Mouse (Mus musculus) MEL (cell line): Measurements from ENCODE around the gene Snrnp27. TPM values are rescaled to one million over a fixed set of nuclear protein-coding genes. Genes with fewer than 3 reads are reported as not detected.
A peak's percentile ranks its signal among the peaks of the same experiment; 100 is the strongest.

Experiments used
- DNase-seq: peaks from one replicate; pipeline ENCODE4 v3.0.0; 2011; ENCODE audit warnings: low read depth, low spot score
- H3K27ac ChIP-seq: 2 replicates; pipeline ENCODE4 v1.5.1; 2012; ENCODE audit warnings: low read depth, mild to moderate bottlenecking, control low read depth, low read length, moderate library complexity; ENCODE audit not compliant: control insufficient read depth
- H3K27me3 ChIP-seq, 2 experiments: fragments of 150-350 bp in 1 of 2; sonication (generic) in 1 of 2; 2 replicates each; pipeline ENCODE4 v1.6.1; 2012; ENCODE audit warnings: low read length in 2 of 2, mild to moderate bottlenecking in 2 of 2, improper control_type of control experiment in 1 of 2, moderate library complexity in 1 of 2; ENCODE audit not compliant: insufficient read depth in 2 of 2, control insufficient read depth in 1 of 2
- H3K36me3 ChIP-seq, 2 experiments: 2 replicates each; pipeline ENCODE4 v1.6.1; 2012 to 2014; ENCODE audit warnings: low read length in 2 of 2, improper control_type of control experiment in 1 of 2, inconsistent platforms in 1 of 2, mild to moderate bottlenecking in 1 of 2; ENCODE audit not compliant: insufficient read depth in 2 of 2, control insufficient read depth in 1 of 2
- H3K4me1 ChIP-seq, 2 experiments: fragments of 150-350 bp in 1 of 2; sonication (generic) in 1 of 2; 2 replicates each; pipeline ENCODE4 v1.6.1; 2012; ENCODE audit warnings: low read length in 2 of 2, improper control_type of control experiment in 1 of 2, mild to moderate bottlenecking in 1 of 2; ENCODE audit not compliant: insufficient read depth in 2 of 2, control insufficient read depth in 1 of 2
- H3K4me3 ChIP-seq, 2 experiments: fragments of 150-350 bp in 1 of 2; sonication (generic) in 1 of 2; 2 replicates each; pipeline ENCODE4 v1.5.1; 2012; ENCODE audit warnings: low read depth in 2 of 2, low read length in 2 of 2, mild to moderate bottlenecking in 2 of 2, moderate library complexity in 2 of 2, control low read depth in 1 of 2, improper control_type of control experiment in 1 of 2; ENCODE audit not compliant: control insufficient read depth in 1 of 2, insufficient read depth in 1 of 2
- H3K79me2 ChIP-seq: 2 replicates; pipeline ENCODE4 v1.6.1; 2012; ENCODE audit warnings: mild to moderate bottlenecking, low read length, moderate library complexity; ENCODE audit not compliant: control insufficient read depth, poor library complexity, insufficient read depth
- H3K9ac ChIP-seq: 2 replicates; pipeline ENCODE4 v1.6.1; 2012; ENCODE audit warnings: low read depth, mild to moderate bottlenecking, control low read depth, low read length, moderate library complexity; ENCODE audit not compliant: control insufficient read depth, poor library complexity, severe bottlenecking
- H3K9me3 ChIP-seq: fragments of 150-350 bp; sonication (generic); replicated peaks from 2 replicates; pipeline ENCODE4 v1.6.1; 2012; ENCODE audit warnings: mild to moderate bottlenecking, low read length, improper control_type of control experiment, moderate library complexity; ENCODE audit not compliant: insufficient read depth
- BHLHE40 ChIP-seq: IDR thresholded peaks from 2 replicates; pipeline ENCODE4 v1.6.1; 2012; ENCODE audit warnings: low read depth, mild to moderate bottlenecking, inconsistent platforms, low read length, improper control_type of control experiment, borderline replicate concordance
- CHD2 ChIP-seq: IDR thresholded peaks from 2 replicates; pipeline ENCODE4 v1.6.1; 2011; ENCODE audit warnings: low read length, improper control_type of control experiment
- ELF1 ChIP-seq: IDR thresholded peaks from 2 replicates; pipeline ENCODE4 v1.6.1; 2014; ENCODE audit warnings: low read depth, mild to moderate bottlenecking, inconsistent platforms, low read length, improper control_type of control experiment, moderate library complexity
- EP300 ChIP-seq, 2 experiments: IDR thresholded peaks; 2 replicates each; pipeline ENCODE4 v1.6.1; 2011; ENCODE audit warnings: improper control_type of control experiment in 2 of 2, low read length in 2 of 2, low read depth in 1 of 2, mild to moderate bottlenecking in 1 of 2
- GABPA ChIP-seq: IDR thresholded peaks from 2 replicates; pipeline ENCODE4 v1.6.1; 2012; ENCODE audit warnings: low read depth, mild to moderate bottlenecking, inconsistent platforms, low read length, improper control_type of control experiment, moderate library complexity
- HCFC1 ChIP-seq: IDR thresholded peaks from 2 replicates; pipeline ENCODE4 v1.6.1; 2012; ENCODE audit warnings: low read depth, mild to moderate bottlenecking, inconsistent platforms, low read length, improper control_type of control experiment, moderate library complexity
- JUND ChIP-seq: IDR thresholded peaks from 2 replicates; pipeline ENCODE4 v1.6.1; 2011; ENCODE audit warnings: low read depth, mild to moderate bottlenecking, improper control_type of control experiment, low read length
- KAT2A ChIP-seq: conservative IDR thresholded peaks from 2 replicates; pipeline ENCODE4 v1.6.1; 2012; ENCODE audit warnings: low read depth, low read length, improper control_type of control experiment, inconsistent platforms
- MAFK ChIP-seq: IDR thresholded peaks from 2 replicates; pipeline ENCODE4 v1.6.1; 2011; ENCODE audit warnings: low read depth, mild to moderate bottlenecking, low read length, improper control_type of control experiment, borderline replicate concordance
- MEF2A ChIP-seq: IDR thresholded peaks from 2 replicates; pipeline ENCODE4 v1.6.1; 2014; ENCODE audit warnings: low read depth, mild to moderate bottlenecking, inconsistent platforms, low read length, improper control_type of control experiment; ENCODE audit not compliant: poor library complexity, insufficient replicate concordance, severe bottlenecking; ENCODE audit errors: extremely low read depth
- MXI1 ChIP-seq: IDR thresholded peaks from 2 replicates; pipeline ENCODE4 v1.6.1; 2011; ENCODE audit warnings: mild to moderate bottlenecking, low read depth, low read length, improper control_type of control experiment
- MYB ChIP-seq: IDR thresholded peaks from 2 replicates; pipeline ENCODE4 v1.6.1; 2011; ENCODE audit warnings: mild to moderate bottlenecking, low read depth, low read length, improper control_type of control experiment
- MYC ChIP-seq: IDR thresholded peaks from 2 replicates; pipeline ENCODE4 v1.6.1; 2011; ENCODE audit warnings: low read depth, mild to moderate bottlenecking, low read length, improper control_type of control experiment, moderate library complexity
- NRF1 ChIP-seq: IDR thresholded peaks from 2 replicates; pipeline ENCODE4 v1.6.1; 2014; ENCODE audit warnings: low read depth, mild to moderate bottlenecking, inconsistent platforms, low read length, improper control_type of control experiment, moderate library complexity; ENCODE audit not compliant: poor library complexity, insufficient read depth, severe bottlenecking
- POLR2A ChIP-seq, 2 experiments: IDR thresholded peaks; 2 replicates each; pipeline ENCODE4 v1.6.1; 2011 to 2012; ENCODE audit warnings: low read length in 2 of 2, mild to moderate bottlenecking in 2 of 2, control low read depth in 1 of 2, improper control_type of control experiment in 1 of 2, low read depth in 1 of 2, moderate library complexity in 1 of 2; ENCODE audit not compliant: control insufficient read depth in 1 of 2, insufficient read depth in 1 of 2, poor library complexity in 1 of 2
- POLR2AphosphoS2 ChIP-seq: IDR thresholded peaks from 2 replicates; pipeline ENCODE4 v1.6.1; 2011; ENCODE audit warnings: low read length, improper control_type of control experiment
- POLR2AphosphoS5 ChIP-seq: IDR thresholded peaks from 2 replicates; pipeline ENCODE4 v1.6.1; 2012; ENCODE audit warnings: low read depth, borderline replicate concordance, mild to moderate bottlenecking, inconsistent platforms, low read length, moderate library complexity, mixed read lengths
- RAD21 ChIP-seq: IDR thresholded peaks from 2 replicates; pipeline ENCODE4 v1.6.1; 2011; ENCODE audit warnings: mild to moderate bottlenecking, low read depth, low read length, improper control_type of control experiment
- RCOR1 ChIP-seq: IDR thresholded peaks from 2 replicates; pipeline ENCODE4 v1.6.1; 2012; ENCODE audit warnings: low read depth, mild to moderate bottlenecking, inconsistent platforms, low read length, improper control_type of control experiment
- SIN3A ChIP-seq: IDR thresholded peaks from 2 replicates; pipeline ENCODE4 v1.6.1; 2012; ENCODE audit warnings: low read length, improper control_type of control experiment, inconsistent platforms
- SMC3 ChIP-seq: IDR thresholded peaks from 2 replicates; pipeline ENCODE4 v1.6.1; 2011; ENCODE audit warnings: low read depth, low read length, improper control_type of control experiment
- TAL1 ChIP-seq: IDR thresholded peaks from 2 replicates; pipeline ENCODE4 v1.6.1; 2012; ENCODE audit warnings: mild to moderate bottlenecking, inconsistent platforms, low read length, moderate library complexity, mixed read lengths
- TBP ChIP-seq: IDR thresholded peaks from 2 replicates; pipeline ENCODE4 v1.8.0; 2011; ENCODE audit warnings: low read depth, low read length, improper control_type of control experiment
- USF1 ChIP-seq: IDR thresholded peaks from 2 replicates; pipeline ENCODE4 v1.6.1; 2014; ENCODE audit warnings: low read depth, mild to moderate bottlenecking, inconsistent platforms, low read length, improper control_type of control experiment, moderate library complexity
- ZNF384 ChIP-seq: IDR thresholded peaks from 2 replicates; pipeline ENCODE4 v1.6.1; 2012; ENCODE audit warnings: low read depth, mild to moderate bottlenecking, inconsistent platforms, low read length, improper control_type of control experiment
- polyA plus RNA-seq, 2 experiments: library from polyadenylated mRNA; stranded (reverse) in 1 of 2; unstranded in 1 of 2; fragments of >175 nt in 1 of 2; fragments of >200 nt in 1 of 2; gene quantifications; 2 replicates each; pipeline versions ENCODE4 v1.2.1 to v1.2.4; 2012; ENCODE audit warnings: low replicate concordance in 2 of 2, low read depth in 1 of 2; ENCODE audit not compliant: insufficient read length in 2 of 2, insufficient read depth in 1 of 2, missing spikeins in 1 of 2
- total RNA-seq: library from RNA; depleted of rRNA; stranded (reverse); fragments of 300-350 nt; gene quantifications from 2 replicates; pipeline ENCODE4 v1.2.3, GENCODE M21; 2012

Gene Snrnp27
- total and polyA plus RNA-seq, 3 experiments, result 79.3 to 225 (median 106) TPM

DNA sequence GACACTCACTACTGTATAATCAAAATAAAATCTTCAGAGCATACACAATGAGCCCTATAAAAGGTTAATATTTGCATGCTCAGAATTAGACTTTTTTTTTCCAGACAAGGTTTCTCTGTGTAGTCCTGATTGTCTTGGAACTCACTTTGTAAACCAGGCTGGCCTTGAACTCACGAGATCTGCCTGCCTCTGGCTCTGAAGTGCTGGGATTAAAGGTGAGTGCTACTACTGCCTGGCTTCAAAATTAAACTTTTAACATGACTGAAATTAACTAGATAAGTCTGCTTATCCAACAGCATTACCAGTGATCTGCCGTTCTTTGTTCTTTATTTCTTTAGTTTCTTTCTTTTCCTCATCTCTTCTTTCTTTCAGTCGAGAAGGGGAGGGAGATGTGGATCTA, 3.0 kb downstream of the Snrnp27 start:
- H3K36me3 ChIP-seq, result peaks cover 6 to 23% of the 10 kb centered on the region in 2 experiments
- no peak for DNase-seq
- H3K9ac ChIP-seq, result no peak overlapping the region
- H3K4me3 ChIP-seq, result no peak overlapping the region
- H3K9me3 ChIP-seq, result no peaks in the 10 kb centered on the region
- TF ChIP-seq NRF1 (no peak), ZNF384 (peak; percentile 67)
- no peak overlapping the region for H3K27ac ChIP-seq
- peaks cover 8% of the 10 kb centered on the region for H3K79me2 ChIP-seq
- H3K4me1 ChIP-seq, result peaks cover 0 to 7% of the 10 kb centered on the region in 2 experiments; a peak in 1 of 4 replicates
- no peaks in the 10 kb centered on the region for H3K27me3 ChIP-seq

DNA sequence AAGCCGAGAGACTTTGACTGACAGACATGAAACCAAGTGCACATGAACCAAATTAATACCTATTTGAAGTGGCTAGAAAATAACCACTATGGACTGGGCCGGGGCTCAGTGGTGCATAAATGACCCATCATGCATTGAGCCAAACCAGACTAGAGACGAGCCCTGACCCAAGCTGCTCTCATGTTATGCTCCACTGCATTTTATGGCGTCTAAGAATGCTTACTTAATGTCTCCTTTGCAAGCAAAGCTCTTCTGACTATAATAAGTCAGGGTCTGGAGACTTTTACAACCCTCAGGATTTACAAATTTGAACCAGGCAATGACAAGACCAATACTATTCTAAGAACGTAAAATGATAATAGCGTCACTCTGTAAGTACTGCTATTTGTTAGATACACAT, 6.0 kb downstream of the Snrnp27 start:
- Histone ChIP-seq H3K4me1 (peaks cover 0 to 2% of the 10 kb centered on the region in 2 experiments; a peak in 1 of 4 replicates), H3K4me3 (no peak overlapping the region), H3K36me3 (peaks cover 0 to 27% of the 10 kb centered on the region in 2 experiments; a peak in 3 of 4 replicates), H3K9ac (no peak overlapping the region), H3K79me2 (peaks cover 2% of the 10 kb centered on the region; the same call in 1 of the 2 replicates), H3K9me3 (no peaks in the 10 kb centered on the region), H3K27ac (no peak overlapping the region)
- DNase-seq, result no peak
- TF ChIP-seq JUND (no peak), SMC3 (no peak), MEF2A (no peak), TBP (no peak), ZNF384 (no peak), GABPA (no peak), POLR2A (IDR thresholded peaks at IDR 0.05; ENCODE audit: control insufficient read depth in 1 of 2, insufficient read depth in 1 of 2, low read depth in 1 of 2, low read length in 2 of 2, poor library complexity in 1 of 2) (no peak), EP300 (IDR thresholded peaks at IDR 0.05; ENCODE audit: low read depth in 1 of 2, low read length in 2 of 2) (no peak), USF1 (no peak), RAD21 (no peak), MYB (no peak)
- TF ChIP-seq, all 39 proteins: peak for 0
- H3K27me3 ChIP-seq, result no peaks in the 10 kb centered on the region

- peaks cover 2 to 9% of the 10 kb centered on the region in 2 experiments; a peak in 3 of 4 replicates for H3K36me3 ChIP-seq
- peak; percentile 90 for DNase-seq
- H3K27ac ChIP-seq, result no peak overlapping the region
- no peaks in the 10 kb centered on the region for H3K27me3 ChIP-seq
- H3K4me3 ChIP-seq, result no peak overlapping the region
- peaks cover 7 to 12% of the 10 kb centered on the region in 2 experiments for H3K4me1 ChIP-seq
- peaks cover 3% of the 10 kb centered on the region for H3K79me2 ChIP-seq
- no peak overlapping the region for H3K9ac ChIP-seq
- no peaks in the 10 kb centered on the region for H3K9me3 ChIP-seq
- TF ChIP-seq MXI1, result 0 out of 2 replicates have a peak, but pooled peaks have one; percentile 16
- TF ChIP-seq TBP, result 0 out of 2 replicates have a peak, but pooled peaks have one; percentile 23
- no peak for TF ChIP-seq TAL1
- no peak for TF ChIP-seq JUND
- no peak for TF ChIP-seq POLR2AphosphoS5
- TF ChIP-seq MYC, result no peak
- no peak; the same call in 1 of the 2 replicates for TF ChIP-seq HCFC1
- TF ChIP-seq USF1, result no peak
- 0 out of 2 replicates have a peak, but pooled peaks have one; percentile 5 for TF ChIP-seq KAT2A
- TF ChIP-seq CHD2, result no peak
- peak; percentile 81 for TF ChIP-seq SIN3A
- peak; percentile 41; the same call in 1 of the 2 replicates for TF ChIP-seq BHLHE40
- 0 out of 2 replicates have a peak, but pooled peaks have one; percentile 47 for TF ChIP-seq ZNF384
- TF ChIP-seq MYB, result no peak
- TF ChIP-seq POLR2AphosphoS2, result no peak
- no peak for TF ChIP-seq MAFK
- TF ChIP-seq SMC3, result peak; percentile 95
- TF ChIP-seq RCOR1, result no peak
- no peak for TF ChIP-seq ELF1
- TF ChIP-seq RAD21, result peak; percentile 96
These were observed 13.4 kb downstream of the Snrnp27 start for GRCm38 (mm10) chr6:86670873-86671272.
